Mouse (Mus musculus) C2C12 (cell line): ENCODE results near the gene Tnfrsf1b.

Experiments
- CEBPB ChIP-seq: IDR thresholded peaks from one replicate; pipeline ENCODE4 v1.6.1; 2011; ENCODE audit warnings: low read depth, mild to moderate bottlenecking, control low read depth, moderate library complexity
- CTCF ChIP-seq: IDR thresholded peaks from one replicate; pipeline ENCODE4 v1.5.1; 2011; ENCODE audit not compliant: control insufficient read depth, insufficient read depth, insufficient read length
- MAX ChIP-seq: IDR thresholded peaks from one replicate; pipeline ENCODE4 v1.6.1; 2011; ENCODE audit warnings: mild to moderate bottlenecking, control low read depth
- MYOD1 ChIP-seq: IDR thresholded peaks from one replicate; pipeline ENCODE4 v1.6.1; 2011; ENCODE audit warnings: low read depth; ENCODE audit not compliant: control insufficient read depth, insufficient read length
- MYOG ChIP-seq: IDR thresholded peaks from one replicate; pipeline ENCODE4 v1.6.1; 2011; ENCODE audit not compliant: control insufficient read depth, insufficient read length; ENCODE audit errors: extremely low read depth
- USF1 ChIP-seq: IDR thresholded peaks from one replicate; pipeline ENCODE4 v1.6.1; 2011; ENCODE audit warnings: low read depth, mild to moderate bottlenecking, control low read depth, moderate library complexity

- TF ChIP-seq CTCF, result no peak
- no peak for TF ChIP-seq MAX
- no peak for TF ChIP-seq MYOG
- TF ChIP-seq USF1, result no peak
- TF ChIP-seq MYOD1, result no peak
- TF ChIP-seq CEBPB, result no peak
These were observed 50.1 kb downstream of the Tnfrsf1b start for GRCm38 (mm10) chr4:145196586-145196985.
